Mouse (Mus musculus): ENCODE measurements at regions not wholly inside any gene's neighbourhood (a gene's known extent, or its start where the extent isn't known, plus 50 kb on each side); places are given as distances from the start of the nearest gene placed in this dataset.

GRCm38 (mm10) chr1:177335961-177336360, 78.0 kb upstream of the Akt3 start:
- no peak overlapping the region for H3K4me3 ChIP-seq (ENCODE audit: low read depth, low read length)
- no peak for TF ChIP-seq CTCF (IDR thresholded peaks at IDR 0.05; ENCODE audit: extremely low read depth, insufficient read length, insufficient replicate concordance, low read depth, low read length)
- no peak for TF ChIP-seq POLR2A (IDR thresholded peaks at IDR 0.05; ENCODE audit: low read depth, low read length)
- 83% methylated on average over 6 of the region's 6 CpGs for WGBS
- H3K4me1 ChIP-seq (ENCODE audit: control insufficient read depth, insufficient read depth, insufficient read length, low read length) = peaks cover 5% of the 10 kb centered on the region
- H3K27me3 ChIP-seq (ENCODE audit: control insufficient read depth, insufficient read depth, low read length) = no peaks in the 10 kb centered on the region
- no peaks in the 10 kb centered on the region for H3K36me3 ChIP-seq (ENCODE audit: control insufficient read depth, insufficient read depth, low read length)
- H3K27ac ChIP-seq (ENCODE audit: insufficient read depth, low read depth, low read length) = no peak overlapping the region

DNA sequence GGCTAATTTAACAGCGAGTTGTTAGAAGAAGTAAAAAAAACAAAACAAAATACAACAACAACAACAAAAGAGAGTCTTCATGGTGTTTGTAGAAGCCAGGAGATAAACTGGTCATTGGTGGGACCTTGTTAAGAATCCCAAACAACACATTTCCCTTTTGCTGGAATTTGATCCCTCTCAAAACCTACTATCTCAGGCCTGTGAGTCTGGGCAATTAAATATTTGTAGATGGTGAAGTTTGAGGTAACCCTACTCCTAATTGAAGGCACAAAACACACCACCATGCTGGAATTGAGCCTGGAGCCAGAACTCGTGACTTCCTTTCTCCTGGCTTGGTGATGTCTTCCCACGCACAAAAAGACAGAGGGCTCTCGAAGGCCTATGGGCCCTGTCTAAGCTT, 65.4 kb upstream of the Akt3 start:
- no peaks in the 10 kb centered on the region for H3K36me3 ChIP-seq (ENCODE audit: control insufficient read depth, insufficient read depth, low read length)
- TF ChIP-seq POLR2A (IDR thresholded peaks at IDR 0.05; ENCODE audit: low read depth, low read length) (no peak), CTCF (IDR thresholded peaks at IDR 0.05; ENCODE audit: extremely low read depth, insufficient read length, insufficient replicate concordance, low read depth, low read length) (no peak)
- no peaks in the 10 kb centered on the region for H3K4me1 ChIP-seq (ENCODE audit: control insufficient read depth, insufficient read depth, insufficient read length, low read length)
- no peak overlapping the region for H3K27ac ChIP-seq (ENCODE audit: insufficient read depth, low read depth, low read length)
- H3K27me3 ChIP-seq (ENCODE audit: control insufficient read depth, insufficient read depth, low read length) = no peaks in the 10 kb centered on the region
- WGBS = 69% methylated on average over 4 of the region's 4 CpGs
- no peak overlapping the region for H3K4me3 ChIP-seq (ENCODE audit: low read depth, low read length)

DNA sequence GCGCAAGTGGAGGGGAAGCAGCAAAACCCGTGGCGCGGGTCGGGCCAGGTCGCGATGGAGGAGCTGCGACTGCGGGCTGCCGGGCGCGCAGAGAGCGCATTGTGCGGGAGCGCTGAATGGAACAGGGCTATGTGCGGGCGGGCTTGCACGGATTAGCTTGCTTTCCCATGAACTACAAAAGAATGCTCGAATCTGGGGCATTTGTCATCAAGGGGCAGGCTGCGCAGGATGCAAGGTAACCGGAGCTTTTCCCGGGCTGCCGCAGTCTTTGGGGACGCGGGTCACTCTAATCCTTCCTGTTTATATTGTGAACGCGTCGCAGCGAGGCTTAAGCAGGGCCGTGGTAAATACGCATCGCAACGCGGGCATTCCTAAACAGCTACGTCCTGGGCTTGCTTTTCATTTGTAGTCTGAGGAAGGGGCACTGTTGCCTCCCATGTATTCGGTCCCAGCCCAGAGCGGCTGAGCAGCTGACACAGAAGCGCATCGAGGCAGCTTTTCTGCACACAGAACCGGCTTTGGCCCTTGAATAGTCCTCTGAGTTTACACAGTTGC, 64.8 kb upstream of the Akt3 start:
- H3K4me3 ChIP-seq (ENCODE audit: low read depth, low read length) = peak overlapping the region; percentile 49
- WGBS = 3% methylated on average over 40 of the region's 40 CpGs
- TF ChIP-seq CTCF (IDR thresholded peaks at IDR 0.05; ENCODE audit: extremely low read depth, insufficient read length, insufficient replicate concordance, low read depth, low read length) (no peak), POLR2A (IDR thresholded peaks at IDR 0.05; ENCODE audit: low read depth, low read length) (no peak)
- H3K36me3 ChIP-seq (ENCODE audit: control insufficient read depth, insufficient read depth, low read length) = no peaks in the 10 kb centered on the region
- no peaks in the 10 kb centered on the region for H3K27me3 ChIP-seq (ENCODE audit: control insufficient read depth, insufficient read depth, low read length)
- no peak overlapping the region for H3K27ac ChIP-seq (ENCODE audit: insufficient read depth, low read depth, low read length)
- no peaks in the 10 kb centered on the region for H3K4me1 ChIP-seq (ENCODE audit: control insufficient read depth, insufficient read depth, insufficient read length, low read length)

DNA sequence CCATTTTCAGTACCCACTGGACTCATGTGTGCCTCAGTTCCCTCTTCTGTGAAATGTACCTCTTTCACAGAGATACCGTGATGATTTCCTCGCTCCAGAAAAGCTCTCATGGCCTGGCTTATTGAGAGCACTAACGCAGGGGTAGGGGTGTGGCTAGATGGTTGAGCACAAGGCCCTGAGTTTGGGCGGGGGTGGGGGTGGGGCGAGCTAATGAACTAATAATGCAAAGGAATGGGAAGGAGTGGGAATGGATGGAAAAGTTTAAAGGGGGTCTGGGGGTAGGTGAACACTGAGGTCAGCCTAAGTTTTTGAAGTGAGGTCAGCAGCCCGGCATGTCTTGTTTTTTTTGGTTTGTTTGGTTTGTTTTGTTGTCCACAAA, 64.3 kb upstream of the Akt3 start:
- H3K4me1 ChIP-seq (ENCODE audit: control insufficient read depth, insufficient read depth, insufficient read length, low read length) = no peaks in the 10 kb centered on the region
- no peak for TF ChIP-seq CTCF (IDR thresholded peaks at IDR 0.05; ENCODE audit: extremely low read depth, insufficient read length, insufficient replicate concordance, low read depth, low read length)
- no peak for TF ChIP-seq POLR2A (IDR thresholded peaks at IDR 0.05; ENCODE audit: low read depth, low read length)
- no peaks in the 10 kb centered on the region for H3K36me3 ChIP-seq (ENCODE audit: control insufficient read depth, insufficient read depth, low read length)
- H3K27me3 ChIP-seq (ENCODE audit: control insufficient read depth, insufficient read depth, low read length) = no peaks in the 10 kb centered on the region
- 8% methylated on average over 6 of the region's 6 CpGs for WGBS
- H3K27ac ChIP-seq (ENCODE audit: insufficient read depth, low read depth, low read length) = no peak overlapping the region
- peak overlapping the region; percentile 49; the same call in 1 of the 2 replicates for H3K4me3 ChIP-seq (ENCODE audit: low read depth, low read length)

DNA sequence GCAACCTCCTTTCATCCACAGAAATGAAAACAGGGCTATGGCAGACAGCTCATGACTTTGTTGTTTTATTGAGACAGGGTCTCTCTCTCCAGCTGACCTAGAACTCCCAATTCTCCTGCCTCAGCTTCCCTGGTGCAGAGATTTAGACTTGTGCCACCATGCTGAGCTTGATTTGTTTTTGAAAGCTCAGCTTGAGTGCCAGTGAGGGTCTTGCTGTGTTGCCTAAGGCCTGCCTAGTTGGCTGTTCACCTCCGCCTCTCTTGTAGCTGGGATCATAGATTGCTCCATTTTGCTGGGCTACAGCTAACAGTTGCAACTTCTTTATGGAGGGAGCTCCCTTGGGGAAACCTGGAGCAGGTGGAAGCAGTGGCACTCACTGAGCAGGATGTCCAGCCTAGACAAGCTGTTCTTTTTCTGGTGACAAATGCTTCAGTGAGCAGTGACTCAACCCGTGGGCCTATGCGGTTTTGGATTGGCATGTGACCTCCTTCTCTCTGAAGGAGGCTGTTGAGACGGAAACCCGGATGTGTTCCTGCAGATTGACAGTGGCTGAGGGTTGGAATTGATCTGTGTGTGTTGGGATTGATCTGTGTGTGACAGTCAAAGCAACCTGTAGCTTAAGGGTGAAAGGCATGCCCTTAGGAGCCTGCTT, 63.8 kb upstream of the Akt3 start:
- 56% methylated on average over 5 of the region's 5 CpGs for WGBS
- TF ChIP-seq POLR2A (IDR thresholded peaks at IDR 0.05; ENCODE audit: low read depth, low read length) = no peak
- no peak overlapping the region for H3K4me3 ChIP-seq (ENCODE audit: low read depth, low read length)
- H3K27me3 ChIP-seq (ENCODE audit: control insufficient read depth, insufficient read depth, low read length) = no peaks in the 10 kb centered on the region
- no peaks in the 10 kb centered on the region for H3K36me3 ChIP-seq (ENCODE audit: control insufficient read depth, insufficient read depth, low read length)
- no peak overlapping the region for H3K27ac ChIP-seq (ENCODE audit: insufficient read depth, low read depth, low read length)
- no peaks in the 10 kb centered on the region for H3K4me1 ChIP-seq (ENCODE audit: control insufficient read depth, insufficient read depth, insufficient read length, low read length)

GRCm38 (mm10) chr1:177308213-177308872, 50.3 kb upstream of the Akt3 start:
- Histone ChIP-seq H3K27me3 (ENCODE audit: control insufficient read depth, insufficient read depth, low read length) (no peaks in the 10 kb centered on the region), H3K4me3 (ENCODE audit: low read depth, low read length) (no peak overlapping the region), H3K36me3 (ENCODE audit: control insufficient read depth, insufficient read depth, low read length) (no peaks in the 10 kb centered on the region), H3K27ac (ENCODE audit: insufficient read depth, low read depth, low read length) (no peak overlapping the region), H3K4me1 (ENCODE audit: control insufficient read depth, insufficient read depth, insufficient read length, low read length) (no peaks in the 10 kb centered on the region)
- 20% methylated on average over 5 of the region's 5 CpGs for WGBS
- TF ChIP-seq POLR2A (IDR thresholded peaks at IDR 0.05; ENCODE audit: low read depth, low read length) = no peak
- TF ChIP-seq CTCF (IDR thresholded peaks at IDR 0.05; ENCODE audit: extremely low read depth, insufficient read length, insufficient replicate concordance, low read depth, low read length) = no peak

All from small intestine, adult 2 months (tissue).